Mouse (Mus musculus): ENCODE data around the gene Stk10. TPM values are rescaled to one million over a fixed set of nuclear protein-coding genes. Genes with fewer than 3 reads are reported as not detected.

Gene Stk10
- total RNA-seq, 2 experiments from 2014 or later, result 13.9 to 16.7 TPM

- no peak for DNase-seq
- intact Hi-C loops (cut with DNase I), result no loop called here
Measured at GRCm38 (mm10) chr11:32622479-32623190, 89.5 kb downstream of the Stk10 start.

- intact Hi-C loops (cut with DNase I), result no loop called here
- DNase-seq, result peak in 1 of 2 experiments; percentile 32
Measured at GRCm38 (mm10) chr11:32623236-32623635, 90.1 kb downstream of the Stk10 start.

GRCm38 (mm10) chr11:32623912-32624311 lies 90.8 kb downstream of the Stk10 start:
- intact Hi-C loops (cut with DNase I), result loop anchor here (2.0 kb wide), 1 partner anchor 525 kb away; no protein-coding TSS in a partner anchor
- no peak for DNase-seq

- peak; percentile 81 to 83 for DNase-seq
- intact Hi-C loops (cut with DNase I), result loop anchor here (1.0 to 5.0 kb wide), 4 partner anchors 67 to 523 kb away; no protein-coding TSS in a partner anchor
Measured at GRCm38 (mm10) chr11:32625677-32626076, 92.6 kb downstream of the Stk10 start.

GRCm38 (mm10) chr11:32626079-32626478 lies 93.0 kb downstream of the Stk10 start:
- intact Hi-C loops (cut with DNase I), result loop anchor here (5.0 kb wide), 2 partner anchors 66 to 331 kb away; no protein-coding TSS in a partner anchor
- no peak for DNase-seq

- intact Hi-C loops (cut with DNase I), result loop anchor here (5.0 kb wide), 2 partner anchors 64 to 329 kb away; no protein-coding TSS in a partner anchor
- no peak for DNase-seq
Measured at GRCm38 (mm10) chr11:32627900-32628299, 94.8 kb downstream of the Stk10 start.

GRCm38 (mm10) chr11:32629713-32630211 lies 96.7 kb downstream of the Stk10 start:
- intact Hi-C loops (cut with DNase I), result loop anchor here (5.0 kb wide), 2 partner anchors 63 to 328 kb away; no protein-coding TSS in a partner anchor
- DNase-seq, result no peak

GRCm38 (mm10) chr11:32632671-32633070 lies 99.6 kb downstream of the Stk10 start:
- intact Hi-C loops (cut with DNase I), result no loop called here
- DNase-seq, result no peak

GRCm38 (mm10) chr11:32633542-32633941 lies 100.4 kb downstream of the Stk10 start:
- intact Hi-C loops (cut with DNase I), result no loop called here
- DNase-seq, result no peak

- no peak for DNase-seq
- intact Hi-C loops (cut with DNase I), result no loop called here
Measured at GRCm38 (mm10) chr11:32634143-32634542, 101.0 kb downstream of the Stk10 start.

GRCm38 (mm10) chr11:32634842-32635241 lies 101.7 kb downstream of the Stk10 start:
- intact Hi-C loops (cut with DNase I), result no loop called here
- no peak for DNase-seq

GRCm38 (mm10) chr11:32636275-32636674 lies 103.2 kb downstream of the Stk10 start:
- intact Hi-C loops (cut with DNase I), result no loop called here
- DNase-seq, result no peak

- no peak for DNase-seq
- intact Hi-C loops (cut with DNase I), result loop anchor here (2.0 kb wide), 1 partner anchor 70 kb away; no protein-coding TSS in a partner anchor
Measured at GRCm38 (mm10) chr11:32638521-32639255, 105.6 kb downstream of the Stk10 start.

GRCm38 (mm10) chr11:32640617-32641016 lies 107.5 kb downstream of the Stk10 start:
- intact Hi-C loops (cut with DNase I), result loop anchor here (5.0 kb wide), 1 partner anchor 507 kb away; the partner anchor contains the start of gene Fgf18
- no peak for DNase-seq

- intact Hi-C loops (cut with DNase I), result loop anchor here (5.0 kb wide), 1 partner anchor 505 kb away; the partner anchor contains the start of gene Fgf18
- DNase-seq, result peak; percentile 95
Measured at GRCm38 (mm10) chr11:32642249-32642876, 109.3 kb downstream of the Stk10 start, which contains the start of gene Fbxw11. Gene Fbxw11, plus strand, starts transcription at chr11:32642724.

GRCm38 (mm10) chr11:32642899-32643886 lies 110.1 kb downstream of the Stk10 start:
- intact Hi-C loops (cut with DNase I), result loop anchor here (5.0 kb wide), 1 partner anchor 504 kb away; the partner anchor contains the start of gene Fgf18
- DNase-seq, result no peak

- no peak for DNase-seq
- intact Hi-C loops (cut with DNase I), result loop anchor here (5.0 kb wide), 1 partner anchor 503 kb away; the partner anchor contains the start of gene Fgf18
Measured at GRCm38 (mm10) chr11:32644010-32644409, 110.9 kb downstream of the Stk10 start.

- DNase-seq, result no peak
- intact Hi-C loops (cut with DNase I), result no loop called here
Measured at GRCm38 (mm10) chr11:32647265-32647664, 114.2 kb downstream of the Stk10 start.

- DNase-seq, result no peak
- intact Hi-C loops (cut with DNase I), result no loop called here
Measured at GRCm38 (mm10) chr11:32650236-32650749, 117.2 kb downstream of the Stk10 start.
